Comparison of ENCODE assay signal across 19 mouse cellular contexts in genomic region chr15:12340536-12341400, GRCm38 (mm10). TPM values are rescaled to one million over a fixed set of nuclear protein-coding genes. Genes with fewer than 3 reads are reported as not detected.
A peak's percentile ranks its signal among the peaks of the same experiment; 100 is the strongest.
DNase-seq lines count a peak whose midpoint lies in the region; ATAC-seq lines count a peak whose summit lies in the region.
"Had no signal": no experiment of that assay in that cellular context is flagged by ENCODE, and none has a peak within 500 bp of the region (broad histone marks: within the 10 kb centered on the region; RNA-seq: fewer than 3 reads in every experiment).

No protein-coding gene starts in this region.

- H3K27ac ChIP-seq in heart, embryonic 10.5 days, result peak overlapping the region; percentile 52; the same call in 1 of the 2 replicates
- peak overlapping the region; percentile 90 for H3K27ac ChIP-seq in liver, embryonic 15.5 days (replicated peaks)
- H3K27ac ChIP-seq: limb, embryonic 15.5 days had no signal

- no peak for DNase-seq in heart, embryonic 10.5 days (ENCODE audit: low spot score)
- no peak for DNase-seq in heart, postnatal 14 days
- peak; percentile 78 for DNase-seq in MEL-GATA-1-ER (ENCODE audit: extremely low read depth, low read depth)
- DNase-seq in testis, postnatal 10 days (ENCODE audit: low spot score), result no peak
- no peak for DNase-seq in spleen, postnatal 4 days (ENCODE audit: low spot score in 2 of 2)
- no peak for DNase-seq in cerebellum, postnatal 4 days (ENCODE audit: low spot score in 2 of 2)
- DNase-seq: adrenal gland, postnatal 10 days; heart, postnatal 10 days; kidney, adult 18-20 months; thymus, adult 2 months had no signal

- peak overlapping the region; percentile 68 for H3K4me2 ChIP-seq in liver, embryonic 15.5 days
- H3K4me2 ChIP-seq: limb, embryonic 15.5 days had no signal

- H3K27me3 ChIP-seq in heart, embryonic 10.5 days (ENCODE audit: insufficient read depth, poor library complexity, severe bottlenecking), result no peaks in the 10 kb centered on the region
- no peaks in the 10 kb centered on the region for H3K27me3 ChIP-seq in liver, embryonic 15.5 days
- H3K27me3 ChIP-seq: limb, embryonic 15.5 days had no signal

- peak overlapping the region; percentile 38 for H3K9ac ChIP-seq in liver, embryonic 15.5 days
- H3K9ac ChIP-seq: limb, embryonic 15.5 days had no signal

- ATAC-seq in common myeloid progenitor, adult 5-6 weeks (replicated peaks; ENCODE audit: low read depth, poor library complexity, severe bottlenecking), result 0 out of 2 replicates have a peak, but pooled peaks have one; percentile 23
- ATAC-seq in liver, embryonic 15.5 days (ENCODE audit: insufficient read depth), result peak; percentile 73
- ATAC-seq: CD4-positive, CD25-positive, alpha-beta regulatory T cell, adult 4 months had no signal

- H3K9me3 ChIP-seq in heart, embryonic 10.5 days, result no peaks in the 10 kb centered on the region
- H3K9me3 ChIP-seq in liver, embryonic 15.5 days (replicated peaks), result no peaks in the 10 kb centered on the region
- H3K9me3 ChIP-seq: limb, embryonic 15.5 days had no signal

- peaks cover 15% of the 10 kb centered on the region for H3K4me1 ChIP-seq in heart, embryonic 10.5 days
- H3K4me1 ChIP-seq in liver, embryonic 15.5 days (replicated peaks), result peaks cover 59% of the 10 kb centered on the region

- peaks cover 40% of the 10 kb centered on the region for H3K36me3 ChIP-seq in heart, embryonic 10.5 days
- peaks cover 34% of the 10 kb centered on the region for H3K36me3 ChIP-seq in liver, embryonic 15.5 days (replicated peaks)

- 68% methylated on average over 5 of the region's 5 CpGs for WGBS in heart, embryonic 10.5 days
- WGBS in liver, embryonic 15.5 days (ENCODE audit: insufficient replicate concordance), result 28% methylated on average over 5 of the region's 5 CpGs

- 0 out of 2 replicates have a peak overlapping the region, but pooled peaks have one; percentile 18 for H3K4me3 ChIP-seq in heart, embryonic 10.5 days
- H3K4me3 ChIP-seq in liver, embryonic 15.5 days (replicated peaks), result peak overlapping the region; percentile 30
- H3K4me3 ChIP-seq: limb, embryonic 15.5 days had no signal

- intact Hi-C loops in heart, postnatal 14 days (cut with DNase I), result no loop called here

RNA-seq across cellular contexts. Expression of gene 1810049J17Rik, which starts 19.1 kb away (rescaled TPM):
- not detected in 2 replicates for polyA plus RNA-seq in heart, embryonic 10.5 days (2016; fragmentation: Nextera tagmentation; extraction: Ambion mirVana)
- total RNA-seq in heart, postnatal 14 days (2021), result under 1 TPM in 1 of 2 experiments, not detected in 1; 0.56 TPM
- 1.1 TPM in 1 of 2 replicates, not detected in the other for total RNA-seq in common myeloid progenitor, adult 5-6 weeks (2017)
- polyA plus RNA-seq in liver, embryonic 15.5 days (2015; fragmentation: Nextera tagmentation; extraction: Ambion mirVana), result 0.40 and 0.77 TPM in 2 replicates
- total RNA-seq: granulocyte monocyte progenitor cell, adult 5-6 weeks; megakaryocyte, adult 5-6 weeks had no signal
- polyA plus RNA-seq: CD4-positive, CD25-positive, alpha-beta regulatory T cell, adult 4 months; cortical plate, adult 2 months; large intestine, adult 2 months; spleen, adult 2 months; thymus, adult 2 months had no signal

RNA-seq across cellular contexts. Expression of gene Golph3, which starts 19.5 kb away (rescaled TPM):
- polyA plus RNA-seq in heart, embryonic 10.5 days (2016; fragmentation: Nextera tagmentation; extraction: Ambion mirVana), result 64.5 and 73.9 TPM in 2 replicates
- total RNA-seq in heart, postnatal 14 days (2021), result 10 to 100 TPM; 89.0 to 91.2 TPM
- total RNA-seq in common myeloid progenitor, adult 5-6 weeks (2017), result 98.9 and 99.8 TPM in 2 replicates
- polyA plus RNA-seq in liver, embryonic 15.5 days (2015; fragmentation: Nextera tagmentation; extraction: Ambion mirVana), result 45.5 and 47.1 TPM in 2 replicates
